ENCODE assay signal across 8 mouse cellular contexts in genomic region chr11:19925149-19925975, GRCm38 (mm10). TPM values are rescaled to one million over a fixed set of nuclear protein-coding genes. Genes with fewer than 3 reads are reported as not detected.
DNase-seq lines count a peak whose midpoint lies in the region; ATAC-seq and TF ChIP-seq lines count a peak whose summit lies in the region.

No protein-coding gene starts in this region.

- intact Hi-C loops in heart, adult 2 months (cut with DNase I) = loop anchor here (1.0 to 2.0 kb wide), 2 partner anchors 38 to 61 kb away; no protein-coding TSS in a partner anchor

- ATAC-seq in embryonic facial prominence, embryonic 12.5 days (ENCODE audit: insufficient number of reproducible peaks, insufficient read depth, low FRiP score, low TSS enrichment) = peak; percentile 72

- H3K9ac ChIP-seq in embryonic facial prominence, embryonic 12.5 days = peak overlapping the region; percentile 90
- peak overlapping the region; percentile 84 for H3K9ac ChIP-seq in heart, adult 2 months (ENCODE audit: low read depth, low read length)

- peaks cover 2% of the 10 kb centered on the region for H3K79me2 ChIP-seq in heart, adult 2 months (replicated peaks; ENCODE audit: control insufficient read depth, insufficient read depth, low read length)

- peaks cover 25% of the 10 kb centered on the region for H3K4me1 ChIP-seq in embryonic facial prominence, embryonic 12.5 days
- H3K4me1 ChIP-seq in heart, adult 2 months (ENCODE audit: control insufficient read depth, insufficient read depth, low read length) = peaks cover 9% of the 10 kb centered on the region

- TF ChIP-seq CTCF in heart, adult 2 months (IDR thresholded peaks at IDR 0.05) = 0 out of 2 replicates have a peak, but pooled peaks have one; percentile 2

- DNase-seq in 416B (ENCODE audit: low read depth) (peak; percentile 84), liver (peak; percentile 74)
- peak; percentile 76 to 81 for DNase-seq in adrenal gland, postnatal 36 days
- peak; percentile 80 for DNase-seq in heart, adult 2 months
- peak; percentile 79 to 82 for DNase-seq in kidney, adult 8-10 months
- peak; percentile 41 to 46 for DNase-seq in monocyte, adult 2 months (ENCODE audit: low read depth in 1 of 2, low spot score in 2 of 2)
- peak; percentile 37 to 53 for DNase-seq in spleen, postnatal 14 days (ENCODE audit: low spot score in 2 of 2)

- TF ChIP-seq EP300 in heart, adult 2 months (IDR thresholded peaks at IDR 0.05; ENCODE audit: insufficient read depth, low read depth, low read length) = no peak

- peak overlapping the region; percentile 63 for H3K4me2 ChIP-seq in embryonic facial prominence, embryonic 12.5 days (replicated peaks)

- H3K36me3 ChIP-seq in embryonic facial prominence, embryonic 12.5 days = no peaks in the 10 kb centered on the region
- no peaks in the 10 kb centered on the region for H3K36me3 ChIP-seq in heart, adult 2 months (ENCODE audit: control insufficient read depth, insufficient read depth, low read length)

- H3K9me3 ChIP-seq in embryonic facial prominence, embryonic 12.5 days = no peaks in the 10 kb centered on the region

- under 1% methylated on average over 75 of the region's 75 CpGs for WGBS in embryonic facial prominence, embryonic 12.5 days
- under 1% methylated on average over 75 of the region's 75 CpGs for WGBS in heart, adult 2 months

- peak overlapping the region; percentile 83 for H3K4me3 ChIP-seq in embryonic facial prominence, embryonic 12.5 days
- peak overlapping the region; percentile 86 for H3K4me3 ChIP-seq in heart, adult 2 months

- peak; percentile 49; the same call in 1 of the 2 replicates for TF ChIP-seq POLR2A in heart, adult 2 months (IDR thresholded peaks at IDR 0.05; ENCODE audit: insufficient read depth, low read depth, low read length)

- no peaks in the 10 kb centered on the region for H3K27me3 ChIP-seq in embryonic facial prominence, embryonic 12.5 days
- no peaks in the 10 kb centered on the region for H3K27me3 ChIP-seq in heart, adult 2 months (ENCODE audit: control insufficient read depth, insufficient read depth, low read length)

- peak overlapping the region; percentile 95 for H3K27ac ChIP-seq in embryonic facial prominence, embryonic 12.5 days
- peak overlapping the region; percentile 97 for H3K27ac ChIP-seq in heart, adult 2 months

RNA-seq across cellular contexts. Expression of gene Spred2, which starts 1.2 kb away (rescaled TPM):
- total RNA-seq in adrenal gland, postnatal 36 days (2021) = 10 to 100 TPM; 32.0 to 38.0 TPM
- 7.9 and 10.0 TPM in 2 replicates for polyA plus RNA-seq in embryonic facial prominence, embryonic 12.5 days (2016; fragmentation: Nextera tagmentation; extraction: Ambion mirVana)
- 10 to 100 TPM; 22.0 to 22.1 TPM for total RNA-seq in heart, adult 2 months (2021)
- polyA plus RNA-seq in heart, adult 2 months (2012; rRNA removed) = 18.5 and 20.6 TPM in 2 replicates

Comparison
In these comparisons a context has a peak if more than half of its experiments do, and no peak if none do; other contexts are left out.
1. Peak in every context shown above with its lines: DNase-seq, ATAC-seq, H3K4me3 ChIP-seq and H3K27ac ChIP-seq.